Mouse (Mus musculus) liver, embryonic 11.5 days (tissue): ENCODE measurements around the gene Lamp3. TPM values are rescaled to one million over a fixed set of nuclear protein-coding genes. Genes with fewer than 3 reads are reported as not detected.
"Not testable (repeated sequence)": the region's sequence is repeated elsewhere in the genome, so short reads cannot be mapped to it uniquely, and the experiment has no call there.

ENCODE experiments used
- ATAC-seq: fragments of 200-750 bp; cut with Nextera tagmentation; replicated peaks from 2 replicates; pipeline ENCODE4 v1.8.0; 2017; ENCODE audit warnings: moderate number of reproducible peaks, mild to moderate bottlenecking, moderate TSS enrichment, moderate library complexity; ENCODE audit not compliant: low FRiP score
- DNase-seq: peaks from one replicate; pipeline ENCODE4 v3.0.0-alpha.2; 2017; ENCODE audit warnings: low spot score
- H3K27ac ChIP-seq: fragments of 300-500 bp; sonication (generic); 2 replicates; pipeline ENCODE4 v1.5.1; 2014; ENCODE audit warnings: mild to moderate bottlenecking, low read depth, low read length, control low read depth
- H3K27me3 ChIP-seq: fragments of 300-500 bp; sonication (generic); replicated peaks from 2 replicates; pipeline ENCODE4 v1.6.1; 2014; ENCODE audit warnings: low read length, mixed read lengths; ENCODE audit not compliant: control insufficient read depth, insufficient read depth
- H3K36me3 ChIP-seq: fragments of 300-500 bp; sonication (generic); 2 replicates; pipeline ENCODE4 v1.6.1; 2014; ENCODE audit warnings: mild to moderate bottlenecking, low read length, moderate library complexity, mixed read lengths; ENCODE audit not compliant: control insufficient read depth, insufficient read depth
- H3K4me1 ChIP-seq: fragments of 300-500 bp; sonication (generic); replicated peaks from 2 replicates; pipeline ENCODE4 v1.6.1; 2014; ENCODE audit warnings: low read length, mixed read lengths; ENCODE audit not compliant: control insufficient read depth, insufficient read depth
- H3K4me2 ChIP-seq: fragments of 300-500 bp; sonication (generic); 2 replicates; pipeline ENCODE4 v1.6.1; 2014; ENCODE audit warnings: mild to moderate bottlenecking, control low read depth, moderate library complexity
- H3K4me3 ChIP-seq: fragments of 300-500 bp; sonication (generic); 2 replicates; pipeline ENCODE4 v1.5.1; 2014; ENCODE audit warnings: low read depth, low read length, control low read depth
- H3K9ac ChIP-seq: fragments of 300-500 bp; sonication (generic); 2 replicates; pipeline ENCODE4 v1.6.1; 2014; ENCODE audit warnings: low read depth, low read length, control low read depth
- H3K9me3 ChIP-seq: fragments of 300-500 bp; sonication (generic); 2 replicates; pipeline ENCODE4 v1.6.1; 2016; ENCODE audit warnings: low read length, inconsistent platforms, mixed read lengths; ENCODE audit not compliant: control insufficient read depth
- WGBS: fragments of 180-500 bp; shearing (Covaris S2); extraction: QIAGEN DNeasy Blood & Tissue Kit; methylation state at CpG from one replicate; pipeline ENCODE4 v1.1.7; 2014; 5-methylcytosine and 5-hydroxymethylcytosine counted together
- polyA plus RNA-seq: library from polyadenylated mRNA; unstranded; fragments of >200 nt; fragmentation: Nextera tagmentation; extraction: Ambion mirVana; gene quantifications from 2 replicates; pipeline ENCODE4 v1.2.1, GENCODE M21; 2014

The Lamp3 gene
- not detected in 2 replicates for polyA plus RNA-seq

DNA sequence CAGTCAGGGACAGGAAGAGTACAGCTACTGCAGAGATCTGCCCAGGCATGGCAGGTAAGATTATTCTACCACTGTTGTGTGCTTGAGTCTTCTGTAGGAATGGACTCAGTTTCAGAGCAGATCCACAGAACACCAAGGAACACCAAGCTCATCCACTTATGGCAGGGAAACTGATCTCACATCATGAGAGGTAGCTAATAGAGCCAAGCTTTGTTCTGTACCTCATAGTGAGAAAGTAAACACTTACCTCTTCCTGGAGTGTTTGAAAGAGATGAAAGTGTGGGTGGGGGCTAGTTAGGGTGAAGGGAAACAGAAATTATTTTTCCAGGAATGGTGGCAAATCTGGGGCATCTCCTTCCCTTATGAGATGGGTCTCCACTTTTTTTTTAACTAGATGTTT is at the start of gene Lamp3:
Lamp3 (minus strand) TSS at position 160 of the 400 bp plus-strand sequence.
- Histone ChIP-seq H3K36me3 (no peaks in the 10 kb centered on the region), H3K9ac (no peak within 1 kb of the TSS), H3K27ac (no peak within 1 kb of the TSS), H3K4me2 (no peak within 1 kb of the TSS), H3K27me3 (no peaks in the 10 kb centered on the region), H3K9me3 (no peaks in the 10 kb centered on the region), H3K4me3 (no peak within 1 kb of the TSS), H3K4me1 (no peaks in the 10 kb centered on the region)
- ATAC-seq (no peak), DNase-seq (no peak)

- Histone ChIP-seq H3K9me3 (no peaks in the 10 kb centered on the region), H3K27ac (no peak overlapping the region), H3K4me2 (no peak overlapping the region), H3K27me3 (no peaks in the 10 kb centered on the region), H3K4me1 (no peaks in the 10 kb centered on the region), H3K9ac (no peak overlapping the region), H3K36me3 (no peaks in the 10 kb centered on the region), H3K4me3 (no peak overlapping the region)
- DNase-seq, result no peak
- no peak for ATAC-seq
- 91% methylated on average over 1 of the region's 1 CpGs for WGBS
Measured at GRCm38 (mm10) chr16:19732896-19733295, 26.7 kb upstream of the Lamp3 start.

GRCm38 (mm10) chr16:19724139-19724538 is 18.0 kb upstream of the Lamp3 start:
- not testable (repeated sequence) for H3K27ac ChIP-seq, DNase-seq, H3K9me3 ChIP-seq, H3K9ac ChIP-seq, H3K4me2 ChIP-seq, ATAC-seq, H3K4me3 ChIP-seq, H3K27me3 ChIP-seq, H3K36me3 ChIP-seq, H3K4me1 ChIP-seq
- WGBS, result 42% methylated on average over 2 of the region's 2 CpGs

GRCm38 (mm10) chr16:19720959-19721358 is 14.8 kb upstream of the Lamp3 start:
- Histone ChIP-seq H3K36me3 (no peaks in the 10 kb centered on the region), H3K4me2 (no peak overlapping the region), H3K27me3 (no peaks in the 10 kb centered on the region), H3K4me1 (no peaks in the 10 kb centered on the region), H3K27ac (no peak overlapping the region), H3K9ac (no peak overlapping the region), H3K4me3 (no peak overlapping the region), H3K9me3 (no peaks in the 10 kb centered on the region)
- ATAC-seq (no peak), DNase-seq (no peak)
- 54% methylated on average over 2 of the region's 2 CpGs for WGBS

DNA sequence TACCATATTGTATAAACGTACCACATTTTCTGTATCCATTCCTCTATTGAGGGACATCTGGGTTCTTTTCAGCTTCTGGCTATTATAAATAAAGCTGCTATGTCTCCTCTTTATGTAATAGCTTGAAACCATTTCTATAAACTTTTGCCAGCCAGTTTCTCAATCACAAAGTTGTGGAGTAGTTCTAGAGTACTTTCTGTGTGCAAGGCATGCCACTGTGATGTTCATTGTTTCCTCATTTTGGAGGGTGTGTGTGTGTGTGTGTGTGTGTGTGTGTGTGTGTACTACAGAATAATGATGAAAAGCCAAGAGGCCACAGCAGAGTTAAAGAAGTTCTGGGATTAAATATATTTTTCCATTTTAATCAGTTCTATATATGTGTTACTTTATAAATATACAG is 1.2 kb upstream of the Lamp3 start:
- H3K4me1 ChIP-seq, result no peaks in the 10 kb centered on the region
- no peak overlapping the region for H3K9ac ChIP-seq
- H3K4me3 ChIP-seq, result no peak overlapping the region
- no peak for DNase-seq
- no peaks in the 10 kb centered on the region for H3K36me3 ChIP-seq
- H3K27ac ChIP-seq, result no peak overlapping the region
- ATAC-seq, result no peak
- no peak overlapping the region for H3K4me2 ChIP-seq
- H3K9me3 ChIP-seq, result no peaks in the 10 kb centered on the region
- no peaks in the 10 kb centered on the region for H3K27me3 ChIP-seq
- 64% methylated on average over 1 of the region's 1 CpGs for WGBS

GRCm38 (mm10) chr16:19699207-19699606 is 7.0 kb downstream of the Lamp3 start:
- ATAC-seq (no peak), DNase-seq (no peak)
- Histone ChIP-seq H3K27me3 (no peaks in the 10 kb centered on the region), H3K36me3 (no peaks in the 10 kb centered on the region), H3K27ac (no peak overlapping the region), H3K9ac (no peak overlapping the region), H3K4me1 (no peaks in the 10 kb centered on the region), H3K4me2 (no peak overlapping the region), H3K4me3 (no peak overlapping the region), H3K9me3 (no peaks in the 10 kb centered on the region)

DNA sequence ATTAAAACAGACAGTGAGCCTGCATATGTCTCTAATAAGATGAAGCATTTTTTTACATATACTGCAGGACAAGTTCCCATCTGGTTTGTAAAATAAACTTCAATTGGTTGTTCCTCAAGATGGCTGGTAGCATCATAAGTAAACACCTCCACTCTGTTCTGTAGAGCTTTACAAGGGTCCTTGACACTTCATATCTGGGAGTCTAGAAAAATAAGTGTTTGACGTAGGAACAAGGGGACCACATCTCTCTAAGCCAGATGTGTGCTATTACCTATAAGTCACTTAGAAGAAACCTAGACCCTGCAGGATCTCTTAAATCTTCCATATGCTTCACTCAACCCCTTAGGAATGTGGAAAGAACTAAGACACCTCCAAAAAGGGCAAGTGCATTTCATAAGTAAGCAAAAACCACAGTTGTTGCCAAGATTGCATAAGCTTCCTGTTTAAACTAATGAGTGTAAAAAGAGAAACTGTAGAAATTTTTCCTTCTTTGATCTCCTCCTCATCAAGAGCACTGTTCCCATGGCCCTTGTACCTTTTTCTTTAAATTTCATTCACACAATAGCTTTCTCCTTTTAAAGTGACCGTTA is 35.3 kb downstream of the Lamp3 start:
- Histone ChIP-seq H3K9me3 (no peaks in the 10 kb centered on the region), H3K4me3 (no peak overlapping the region), H3K27ac (no peak overlapping the region), H3K27me3 (no peaks in the 10 kb centered on the region), H3K36me3 (no peaks in the 10 kb centered on the region), H3K4me2 (no peak overlapping the region), H3K9ac (no peak overlapping the region), H3K4me1 (no peaks in the 10 kb centered on the region)
- DNase-seq (no peak), ATAC-seq (no peak)
- 76% methylated on average over 2 of the region's 2 CpGs for WGBS

DNA sequence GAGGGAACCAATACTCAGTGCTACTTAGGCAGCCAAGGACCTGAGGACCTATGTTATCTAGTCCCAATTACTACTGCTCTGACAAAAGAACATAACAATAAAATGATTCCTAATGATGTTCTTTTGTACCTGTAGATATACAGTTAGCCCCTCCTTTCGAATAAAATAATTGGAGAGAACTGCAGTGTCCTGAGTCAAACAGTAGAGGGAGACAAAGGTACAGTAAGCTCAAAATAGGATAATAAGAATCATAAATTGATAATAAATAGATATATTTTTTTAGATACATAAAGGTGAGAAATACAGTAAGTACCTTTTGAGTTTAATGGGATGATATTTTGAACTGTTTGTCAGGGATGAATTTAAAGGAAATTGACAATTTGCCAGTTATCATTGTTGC is 39.9 kb downstream of the Lamp3 start:
- Histone ChIP-seq H3K36me3 (no peaks in the 10 kb centered on the region), H3K27ac (no peak overlapping the region), H3K9me3 (no peaks in the 10 kb centered on the region), H3K27me3 (no peaks in the 10 kb centered on the region), H3K9ac (no peak overlapping the region), H3K4me3 (no peak overlapping the region), H3K4me1 (no peaks in the 10 kb centered on the region), H3K4me2 (no peak overlapping the region)
- WGBS, result 58% methylated on average over 1 of the region's 1 CpGs
- no peak for ATAC-seq
- no peak for DNase-seq

GRCm38 (mm10) chr16:19629816-19630215 is 76.4 kb downstream of the Lamp3 start, which contains the start of gene Olfr171:
Gene Olfr171 (minus strand): TSS chr16:19629916.
- H3K4me1 ChIP-seq, result no peaks in the 10 kb centered on the region
- H3K9ac ChIP-seq, result no peak within 1 kb of the TSS
- DNase-seq (no peak), ATAC-seq (no peak)
- H3K4me2 ChIP-seq, result no peak within 1 kb of the TSS
- H3K27ac ChIP-seq, result no peak within 1 kb of the TSS
- no peak within 1 kb of the TSS for H3K4me3 ChIP-seq
- H3K9me3 ChIP-seq, result no peaks in the 10 kb centered on the region
- WGBS, result 70% methylated on average over 1 of the region's 1 CpGs
- H3K27me3 ChIP-seq, result no peaks in the 10 kb centered on the region
- H3K36me3 ChIP-seq, result no peaks in the 10 kb centered on the region
